Mouse (Mus musculus): ENCODE results near the gene Gm9837. TPM values are rescaled to one million over a fixed set of nuclear protein-coding genes. Genes with fewer than 3 reads are reported as not detected.

Gm9837 gene
- not detected in 2 replicates for polyA plus RNA-seq (2012; rRNA removed)

GRCm38 (mm10) chr11:53469968-53470695, at the start of gene Gm9837:
Gene Gm9837, minus strand, starts transcription at chr11:53470479.

GRCm38 (mm10) chr11:53519207-53520121, 49.2 kb upstream of the Gm9837 start, which contains the start of gene Sept8:
Gene Sept8, plus strand, starts transcription at chr11:53519257.

GRCm38 (mm10) chr11:53479783-53480301, 9.6 kb upstream of the Gm9837 start, which contains the start of the genes Gm9945 and Sowaha:
Gene Gm9945, plus strand, starts transcription at chr11:53480166.
Gene Sowaha, minus strand, starts transcription at chr11:53480274.

GRCm38 (mm10) chr11:53456474-53457371, 13.6 kb downstream of the Gm9837 start, which contains the start of the genes Gm10447 and Shroom1:
Gene Gm10447, minus strand, starts transcription at chr11:53457110.
Gene Shroom1, plus strand, starts transcription at chr11:53457205.

GRCm38 (mm10) chr11:53430670-53431346, 39.5 kb downstream of the Gm9837 start, which contains the start of the genes Uqcrq and Gdf9:
Gene Uqcrq, minus strand, starts transcription at chr11:53430831.
Gene Gdf9, plus strand, starts transcription at chr11:53431023.

GRCm38 (mm10) chr11:53423036-53423435, 47.2 kb downstream of the Gm9837 start, which contains the start of gene Leap2:
Gene Leap2, minus strand, starts transcription at chr11:53423170.

Other genes with a start within 250 kb of the Gm9837 start
- 80.5 and 86.7 TPM in 2 replicates for gene Hspa4, start 170.0 kb downstream of the Gm9837 start, polyA plus RNA-seq (2012; rRNA removed)
- gene Zcchc10, start 145.8 kb downstream of the Gm9837 start, polyA plus RNA-seq (2012; rRNA removed) = 10.5 and 11.4 TPM in 2 replicates
- 53.7 and 61.3 TPM in 2 replicates for gene Aff4, start 119.6 kb downstream of the Gm9837 start, polyA plus RNA-seq (2012; rRNA removed)
- 0.25 TPM in 1 of 2 replicates, not detected in the other for gene Leap2, start 47.3 kb downstream of the Gm9837 start, polyA plus RNA-seq (2012; rRNA removed)
- 288 and 294 TPM in 2 replicates for gene Uqcrq, start 39.6 kb downstream of the Gm9837 start, polyA plus RNA-seq (2012; rRNA removed)
- gene Gdf9, start 39.5 kb downstream of the Gm9837 start, polyA plus RNA-seq (2012; rRNA removed) = 2.4 and 2.6 TPM in 2 replicates
- 0.06 and 0.25 TPM in 2 replicates for gene Gm10447, start 13.4 kb downstream of the Gm9837 start, polyA plus RNA-seq (2012; rRNA removed)
- 2.3 and 4.0 TPM in 2 replicates for gene Shroom1, start 13.3 kb downstream of the Gm9837 start, polyA plus RNA-seq (2012; rRNA removed)
- not detected in 2 replicates for gene Gm9945, start 9.7 kb upstream of the Gm9837 start, polyA plus RNA-seq (2012; rRNA removed)
- 0.81 and 1.2 TPM in 2 replicates for gene Sowaha, start 9.8 kb upstream of the Gm9837 start, polyA plus RNA-seq (2012; rRNA removed)
- gene Sept8, start 48.8 kb upstream of the Gm9837 start, polyA plus RNA-seq (2012; rRNA removed) = 38.6 and 46.0 TPM in 2 replicates
- gene Kif3a, start 96.9 kb upstream of the Gm9837 start, polyA plus RNA-seq (2012; rRNA removed) = 89.6 and 93.3 TPM in 2 replicates
- not detected in 2 replicates for gene Il4, start 148.2 kb upstream of the Gm9837 start, polyA plus RNA-seq (2012; rRNA removed)
- not detected in 2 replicates for gene Il13, start 164.2 kb upstream of the Gm9837 start, polyA plus RNA-seq (2012; rRNA removed)
- gene Rad50, start 236.8 kb upstream of the Gm9837 start, polyA plus RNA-seq (2012; rRNA removed) = 6.5 and 7.1 TPM in 2 replicates